Mouse (Mus musculus): Measurements from ENCODE around the gene Lman2. TPM values are rescaled to one million over a fixed set of nuclear protein-coding genes. Genes with fewer than 3 reads are reported as not detected.

Lman2 gene
- 83.6 and 85.1 TPM in 2 replicates for total RNA-seq (2017)

- ATAC-seq (replicated peaks; ENCODE audit: low read depth, poor library complexity, severe bottlenecking) = peak; percentile 98
Measured at GRCm38 (mm10) chr13:55362453-55363060, at the start of gene Lman2. Gene Lman2 (minus strand): TSS chr13:55362783.

DNA sequence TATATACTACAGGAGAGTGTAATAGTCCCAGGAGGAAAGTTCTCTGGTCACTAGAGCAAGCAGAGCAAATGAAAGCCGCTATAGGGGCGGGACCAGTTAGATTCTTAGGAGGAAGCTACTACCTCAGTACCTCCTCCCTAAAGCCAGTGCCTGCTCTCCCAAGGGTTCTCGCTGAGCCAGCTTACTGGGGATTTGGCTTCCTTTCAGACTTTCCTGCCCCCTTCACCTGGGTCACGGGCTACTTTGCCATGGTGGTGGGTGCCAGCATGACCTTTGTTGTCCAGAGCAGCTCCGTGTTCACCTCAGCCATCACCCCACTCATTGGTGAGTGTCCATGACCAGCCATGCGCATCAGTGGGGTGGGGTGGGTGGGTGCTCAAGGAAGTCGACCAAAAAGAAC lies 49.2 kb upstream of the Lman2 start:
- ATAC-seq (replicated peaks; ENCODE audit: low read depth, poor library complexity, severe bottlenecking) = no peak

DNA sequence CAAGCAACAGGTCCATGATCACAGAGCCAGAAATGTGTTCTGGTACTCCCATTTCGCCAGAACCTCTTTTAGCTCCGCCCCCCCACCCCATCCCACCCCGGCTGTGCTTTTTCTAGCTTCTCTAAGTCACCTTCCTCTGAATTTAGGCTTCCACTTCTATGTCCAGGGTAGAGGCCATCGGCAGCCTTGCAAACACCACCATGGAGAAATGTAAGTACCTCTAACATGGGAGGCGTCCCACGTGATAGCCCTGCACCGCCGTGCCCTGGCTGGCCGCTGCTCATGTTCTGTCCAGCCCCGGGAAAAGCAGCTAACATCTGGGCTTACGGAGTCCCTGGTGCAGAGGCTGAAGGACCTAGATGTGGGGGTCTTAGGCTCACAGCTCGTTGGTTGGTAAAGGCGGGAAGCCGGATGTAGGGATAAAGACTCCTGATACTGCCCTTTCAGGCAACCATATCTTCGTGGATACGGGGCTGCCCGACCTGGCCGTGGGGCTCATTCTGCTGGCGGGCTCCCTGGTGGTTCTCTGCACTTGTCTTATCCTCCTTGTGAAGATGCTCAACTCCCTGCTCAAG lies 46.0 kb upstream of the Lman2 start:
- no peak for ATAC-seq (replicated peaks; ENCODE audit: low read depth, poor library complexity, severe bottlenecking)

DNA sequence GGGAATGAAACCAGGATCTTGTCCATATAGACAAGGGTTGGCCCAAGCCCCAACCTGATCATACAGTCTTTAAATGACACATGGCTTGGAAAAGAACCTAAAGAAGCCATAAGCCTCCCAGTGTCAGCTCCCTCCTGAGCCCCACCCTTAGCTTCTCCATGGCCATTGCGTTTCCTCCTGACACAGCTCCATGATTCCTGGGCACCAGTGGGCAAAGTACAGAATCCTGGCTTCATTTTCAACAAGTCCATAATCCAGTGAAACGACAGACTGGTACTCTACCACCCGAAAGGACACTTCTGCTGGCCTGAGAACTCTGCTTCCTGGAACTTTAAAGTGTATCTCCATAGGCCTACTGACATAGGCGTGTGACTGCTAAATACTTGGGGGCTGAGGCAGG lies 44.8 kb upstream of the Lman2 start:
- ATAC-seq (replicated peaks; ENCODE audit: low read depth, poor library complexity, severe bottlenecking) = no peak

DNA sequence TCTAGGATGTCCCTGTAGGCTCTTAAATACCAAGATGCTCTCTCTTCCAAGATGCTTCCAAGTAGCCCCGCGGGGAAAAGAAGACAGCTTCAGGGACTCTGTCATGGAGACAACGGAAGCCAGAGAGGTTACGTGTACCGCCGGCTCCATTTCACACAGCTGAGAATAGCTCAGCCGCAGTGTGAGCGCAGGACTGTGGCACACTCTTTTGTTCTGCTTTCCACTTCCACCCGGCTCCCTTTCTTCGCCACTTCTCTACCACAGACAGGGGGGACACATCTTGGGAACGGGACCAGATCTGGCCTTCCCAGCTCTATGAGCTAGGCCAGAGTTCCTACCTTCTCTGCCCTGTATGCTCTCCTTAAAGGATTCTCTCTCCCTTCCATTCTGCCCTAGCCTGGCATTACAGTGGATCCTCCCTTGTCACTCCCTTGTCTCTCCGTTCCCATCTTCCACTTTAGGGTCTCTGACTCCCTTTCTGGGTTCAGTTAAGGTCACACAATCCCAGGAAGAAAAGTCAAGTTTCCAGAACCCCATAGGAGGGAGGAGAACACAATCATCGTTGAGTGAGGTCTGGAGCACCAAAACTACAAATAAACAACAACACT lies 43.3 kb upstream of the Lman2 start:
- ATAC-seq (replicated peaks; ENCODE audit: low read depth, poor library complexity, severe bottlenecking) = peak; percentile 59

GRCm38 (mm10) chr13:55404853-55405782 lies 42.5 kb upstream of the Lman2 start:
- ATAC-seq (replicated peaks; ENCODE audit: low read depth, poor library complexity, severe bottlenecking) = peak; percentile 88

DNA sequence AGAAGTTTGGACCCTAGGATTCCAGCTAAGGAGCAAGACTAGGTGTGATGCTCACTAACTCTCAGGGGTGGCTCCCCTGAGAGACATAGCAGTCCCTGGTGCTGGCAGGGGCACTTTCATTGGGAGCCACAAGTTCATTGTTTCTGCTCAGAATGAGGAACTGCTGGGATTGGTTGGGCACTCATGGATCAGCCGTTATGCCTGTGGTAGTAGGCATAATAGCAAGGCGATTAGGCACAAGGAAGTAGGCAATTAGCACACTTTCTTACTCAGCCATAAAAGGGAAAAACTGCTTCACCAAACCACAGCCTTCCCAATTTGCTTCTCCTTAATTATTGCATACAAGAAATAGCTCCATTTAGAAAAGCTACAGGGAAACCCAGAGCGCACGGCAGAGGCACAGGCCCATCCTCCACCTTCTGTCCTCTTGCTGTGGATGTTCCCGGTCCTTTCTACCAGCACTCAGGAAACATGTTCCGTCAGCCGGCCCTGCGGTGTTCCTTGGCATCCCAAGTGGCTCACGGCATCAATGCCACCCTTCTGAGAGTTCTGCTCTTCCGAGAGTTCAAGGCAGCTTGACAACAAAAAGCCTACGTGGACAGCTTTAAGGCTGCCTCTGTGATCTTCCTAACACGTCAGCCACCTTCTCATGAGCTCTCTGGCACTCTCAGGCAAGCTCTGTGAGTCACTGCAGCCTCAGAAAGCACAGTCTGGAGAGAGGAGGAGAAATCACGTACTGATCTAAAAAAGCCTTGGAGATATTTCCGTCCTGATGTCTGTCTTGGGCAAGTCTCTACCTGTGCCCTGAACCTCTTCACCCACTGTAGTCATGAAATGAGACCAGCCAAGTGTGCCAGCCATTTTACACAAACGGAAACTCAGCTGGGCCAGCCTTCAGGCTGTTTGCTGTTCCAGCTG lies 41.6 kb upstream of the Lman2 start:
- ATAC-seq (replicated peaks; ENCODE audit: low read depth, poor library complexity, severe bottlenecking) = peak; percentile 24

DNA sequence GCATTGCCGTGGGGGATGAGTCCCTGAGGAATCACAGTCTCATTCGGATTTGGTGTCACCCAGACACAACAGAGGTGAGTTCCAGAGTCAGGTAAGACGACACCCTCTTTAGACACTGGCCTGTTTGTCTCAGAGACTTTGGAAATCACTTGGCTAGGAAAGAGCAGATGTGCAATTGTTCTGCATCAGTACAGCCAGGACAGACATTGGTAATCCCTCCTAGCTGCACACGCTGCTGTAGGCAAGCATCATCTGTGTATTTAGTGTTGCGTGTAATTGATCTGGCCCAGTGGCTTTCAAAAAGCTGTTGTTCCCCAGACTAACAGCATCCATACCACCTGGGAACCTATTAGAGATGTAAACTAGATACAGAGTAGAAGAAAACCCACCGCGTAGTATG lies 40.7 kb upstream of the Lman2 start:
- ATAC-seq (replicated peaks; ENCODE audit: low read depth, poor library complexity, severe bottlenecking) = no peak

- no peak for ATAC-seq (replicated peaks; ENCODE audit: low read depth, poor library complexity, severe bottlenecking)
Measured at GRCm38 (mm10) chr13:55400039-55400346, 37.4 kb upstream of the Lman2 start.

DNA sequence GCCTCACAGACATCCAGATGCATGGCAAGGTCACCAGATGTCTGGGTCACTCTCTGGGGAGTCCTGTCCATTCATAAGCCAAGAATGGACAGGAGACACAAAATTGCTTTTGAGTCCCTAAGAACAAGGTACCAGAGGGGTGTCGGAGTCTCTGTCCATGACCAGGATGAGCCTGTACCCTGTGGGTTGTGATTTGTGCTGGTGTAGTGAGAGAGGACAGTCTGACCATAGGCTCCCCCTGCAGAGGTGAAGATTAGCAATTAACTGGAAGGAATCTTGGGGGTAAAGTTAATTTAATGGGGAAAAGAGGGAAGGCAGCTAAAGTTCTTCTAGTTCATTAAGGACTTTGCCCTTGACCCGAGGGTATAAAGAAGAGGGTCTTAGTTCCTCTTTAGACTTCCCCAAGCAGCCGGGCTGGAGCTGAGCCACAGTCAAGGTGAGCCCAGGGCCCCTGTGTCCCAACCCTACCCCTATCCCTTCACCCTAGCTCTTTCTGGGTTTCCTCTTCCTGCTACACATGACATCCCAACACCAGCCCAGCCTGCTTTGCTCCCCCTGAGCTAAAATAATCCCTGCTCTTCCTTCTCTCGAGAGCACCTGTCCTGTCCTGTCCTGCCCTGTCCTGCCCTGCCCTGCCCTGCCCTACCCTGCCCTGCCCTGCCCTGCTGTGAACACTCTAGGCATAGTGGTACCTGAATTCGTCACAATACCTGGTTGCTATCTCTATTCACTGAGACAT lies 36.9 kb upstream of the Lman2 start:
- no peak for ATAC-seq (replicated peaks; ENCODE audit: low read depth, poor library complexity, severe bottlenecking)

GRCm38 (mm10) chr13:55398088-55398487 lies 35.5 kb upstream of the Lman2 start, which contains the start of gene Slc34a1:
Gene Slc34a1 (plus strand): TSS chr13:55398187.
- peak; percentile 50 for ATAC-seq (replicated peaks; ENCODE audit: low read depth, poor library complexity, severe bottlenecking)

- 0 out of 2 replicates have a peak, but pooled peaks have one; percentile 39 for ATAC-seq (replicated peaks; ENCODE audit: low read depth, poor library complexity, severe bottlenecking)
Measured at GRCm38 (mm10) chr13:55392933-55393332, 30.4 kb upstream of the Lman2 start.

- ATAC-seq (replicated peaks; ENCODE audit: low read depth, poor library complexity, severe bottlenecking) = no peak
Measured at GRCm38 (mm10) chr13:55391626-55392029, 29.0 kb upstream of the Lman2 start.

DNA sequence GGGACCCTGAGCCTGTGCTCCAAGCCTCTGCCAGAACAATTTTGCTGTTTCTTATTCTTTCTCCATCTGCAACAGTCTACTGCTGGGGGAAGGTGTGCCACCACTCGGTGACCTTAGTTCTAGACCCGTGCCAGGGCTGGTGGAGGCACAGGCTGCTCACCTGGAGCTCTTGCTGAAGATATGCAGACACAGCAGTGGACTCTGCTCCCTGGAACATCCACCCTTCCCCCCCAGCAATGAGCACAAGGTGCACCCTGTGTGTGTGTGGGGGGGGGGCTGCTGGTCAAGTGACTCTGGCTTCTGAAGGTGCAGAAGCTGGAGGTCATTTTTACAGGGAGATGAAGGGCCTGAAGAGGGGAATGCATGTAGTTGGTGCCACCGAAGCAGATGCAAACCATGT lies 28.1 kb upstream of the Lman2 start:
- no peak for ATAC-seq (replicated peaks; ENCODE audit: low read depth, poor library complexity, severe bottlenecking)

DNA sequence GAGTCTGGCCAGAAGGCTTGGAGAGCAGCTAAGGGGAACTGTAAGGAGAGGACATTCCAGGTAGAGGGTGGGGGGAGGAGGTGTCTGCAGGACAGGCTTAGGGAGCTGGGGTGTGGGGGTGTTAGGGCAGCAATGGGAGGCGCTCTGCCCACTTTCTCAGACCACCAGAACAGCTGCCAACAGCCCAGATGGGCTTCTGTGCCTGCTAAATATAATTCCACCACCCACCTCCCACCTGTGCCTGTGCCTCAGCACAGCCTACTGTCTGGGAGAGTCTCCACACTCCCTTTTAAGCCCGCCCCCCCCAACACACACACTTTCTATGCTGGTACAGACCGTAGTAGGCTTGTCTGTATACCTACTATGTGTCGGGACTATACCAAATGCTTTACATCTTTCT lies 19.2 kb upstream of the Lman2 start:
- ATAC-seq (replicated peaks; ENCODE audit: low read depth, poor library complexity, severe bottlenecking) = no peak

DNA sequence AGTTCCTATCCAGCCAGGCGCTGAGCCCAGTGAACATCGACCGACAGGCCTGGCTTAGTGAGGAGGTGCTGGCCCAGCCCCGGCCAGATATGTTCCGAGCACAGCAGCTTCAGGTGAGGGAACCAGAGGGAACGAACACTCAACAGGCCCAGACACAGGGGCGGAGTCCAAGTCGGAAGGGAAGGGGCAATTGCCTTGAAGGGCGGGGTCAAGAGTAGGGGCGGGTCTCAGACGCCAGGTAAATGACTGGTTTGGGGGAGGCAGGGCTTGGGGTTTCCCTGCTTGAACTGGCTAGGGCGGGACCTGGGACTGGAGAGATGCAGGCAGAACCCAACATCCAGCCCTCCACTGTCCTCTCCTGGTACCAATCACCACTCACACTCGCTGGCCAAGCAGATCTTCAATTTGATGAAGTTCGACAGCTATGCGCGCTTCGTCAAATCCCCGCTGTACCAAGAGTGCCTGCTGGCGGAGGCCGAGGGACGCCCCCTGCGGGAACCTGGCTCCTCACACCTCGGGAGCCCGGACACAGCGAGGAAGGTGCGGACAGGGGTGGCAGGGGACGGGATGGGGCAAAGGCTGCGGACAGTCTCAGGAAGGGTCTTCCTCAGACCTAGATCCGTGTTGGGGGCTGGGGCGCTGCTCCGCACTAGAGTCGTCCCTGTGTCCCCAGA lies 16.5 kb upstream of the Lman2 start:
- ATAC-seq (replicated peaks; ENCODE audit: low read depth, poor library complexity, severe bottlenecking) = no peak

DNA sequence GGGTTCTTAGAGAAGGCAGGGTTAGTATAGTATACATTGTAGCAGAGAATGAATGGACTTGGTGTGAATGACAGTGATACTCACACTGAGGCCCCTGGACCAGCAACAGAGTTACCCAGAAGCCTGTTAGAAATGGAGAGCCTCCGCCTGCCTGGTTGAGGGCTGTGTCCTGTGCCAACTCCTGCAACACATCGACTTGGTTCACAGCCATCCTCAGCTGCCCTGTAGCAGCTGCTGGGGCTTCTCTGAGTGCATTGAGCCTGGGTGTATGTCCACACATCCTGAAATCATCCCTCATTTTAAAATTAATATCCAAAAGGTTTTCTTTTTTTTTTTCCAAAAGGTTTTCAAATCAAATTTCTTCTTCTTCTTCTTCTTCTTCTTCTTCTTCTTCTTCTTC lies 13.3 kb upstream of the Lman2 start:
- ATAC-seq (replicated peaks; ENCODE audit: low read depth, poor library complexity, severe bottlenecking) = no peak

DNA sequence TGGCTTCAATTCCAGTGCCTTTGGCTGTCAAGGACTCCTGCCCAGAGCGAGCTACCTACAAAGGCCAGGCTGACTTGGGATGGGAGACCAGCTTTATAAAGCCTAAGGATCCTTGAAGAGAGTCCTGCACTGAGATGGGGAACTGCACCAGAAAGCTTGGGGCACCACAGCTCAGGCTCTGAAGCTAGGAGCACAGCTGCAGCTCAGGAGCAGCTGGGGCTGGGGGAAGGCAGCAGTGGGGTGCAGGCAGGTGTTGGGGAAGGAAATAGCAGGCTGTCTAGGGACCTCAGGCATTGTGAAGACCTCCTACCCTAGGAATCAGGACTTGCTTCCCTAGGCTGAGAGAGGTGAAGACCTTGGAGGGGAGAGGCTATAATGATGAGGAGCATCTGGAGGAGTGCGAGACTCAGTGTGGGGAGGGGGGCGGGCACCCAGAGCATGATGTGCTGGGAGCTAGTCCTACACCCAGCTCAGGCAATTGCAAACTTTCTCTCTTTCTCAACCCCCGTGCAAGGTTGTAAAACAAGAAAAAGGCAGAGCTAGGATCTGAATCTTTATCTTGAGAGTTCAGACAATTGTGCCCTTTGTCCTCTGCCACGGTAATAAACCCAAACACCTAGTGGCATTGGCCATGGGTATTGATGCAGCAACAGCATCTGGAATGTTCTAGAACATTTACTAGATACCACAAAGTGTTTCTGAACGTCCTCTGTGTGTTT lies 11.8 kb upstream of the Lman2 start:
- ATAC-seq (replicated peaks; ENCODE audit: low read depth, poor library complexity, severe bottlenecking) = no peak

All from common myeloid progenitor, adult 5-6 weeks (primary cell).